Mouse (Mus musculus) forebrain, embryonic 10.5 days (tissue): ENCODE measurements around the gene Amhr2. TPM values are rescaled to one million over a fixed set of nuclear protein-coding genes. Genes with fewer than 3 reads are reported as not detected.

Experiments
- DNase-seq: peaks from one replicate; pipeline ENCODE4 v3.0.0-alpha.2; 2017; ENCODE audit warnings: low spot score; ENCODE audit errors: extremely low spot score
- H3K27ac ChIP-seq: fragments of 300-500 bp; sonication (generic); 2 replicates; pipeline ENCODE4 v1.5.1; 2016; ENCODE audit warnings: mild to moderate bottlenecking
- H3K27me3 ChIP-seq: fragments of 300-500 bp; sonication (generic); 2 replicates; pipeline ENCODE4 v1.6.1; 2016; ENCODE audit warnings: mild to moderate bottlenecking; ENCODE audit not compliant: poor library complexity, severe bottlenecking
- H3K36me3 ChIP-seq: fragments of 300-500 bp; sonication (generic); replicated peaks from 2 replicates; pipeline ENCODE4 v1.6.1; 2016; ENCODE audit warnings: mild to moderate bottlenecking, moderate library complexity
- H3K4me1 ChIP-seq: fragments of 300-500 bp; sonication (generic); 2 replicates; pipeline ENCODE4 v1.6.1; 2016
- H3K4me3 ChIP-seq: fragments of 300-500 bp; sonication (generic); 2 replicates; pipeline ENCODE4 v1.5.1; 2016; ENCODE audit warnings: mild to moderate bottlenecking, moderate library complexity
- H3K9me3 ChIP-seq: fragments of 300-500 bp; sonication (generic); 2 replicates; pipeline ENCODE4 v1.6.1; 2016; ENCODE audit warnings: mild to moderate bottlenecking, moderate library complexity
- WGBS: fragments of 180-500 bp; shearing (Covaris S2); methylation state at CpG from one replicate; pipeline ENCODE4 v1.1.7; 2016; 5-methylcytosine and 5-hydroxymethylcytosine counted together
- polyA plus RNA-seq: library from polyadenylated mRNA; unstranded; fragments of >200 nt; fragmentation: Nextera tagmentation; extraction: Ambion mirVana; gene quantifications from 2 replicates; pipeline ENCODE4 v1.2.1, GENCODE M21; 2016

Amhr2 gene
- polyA plus RNA-seq, 1 experiment from 2014 or later: 0.33 TPM

DNA sequence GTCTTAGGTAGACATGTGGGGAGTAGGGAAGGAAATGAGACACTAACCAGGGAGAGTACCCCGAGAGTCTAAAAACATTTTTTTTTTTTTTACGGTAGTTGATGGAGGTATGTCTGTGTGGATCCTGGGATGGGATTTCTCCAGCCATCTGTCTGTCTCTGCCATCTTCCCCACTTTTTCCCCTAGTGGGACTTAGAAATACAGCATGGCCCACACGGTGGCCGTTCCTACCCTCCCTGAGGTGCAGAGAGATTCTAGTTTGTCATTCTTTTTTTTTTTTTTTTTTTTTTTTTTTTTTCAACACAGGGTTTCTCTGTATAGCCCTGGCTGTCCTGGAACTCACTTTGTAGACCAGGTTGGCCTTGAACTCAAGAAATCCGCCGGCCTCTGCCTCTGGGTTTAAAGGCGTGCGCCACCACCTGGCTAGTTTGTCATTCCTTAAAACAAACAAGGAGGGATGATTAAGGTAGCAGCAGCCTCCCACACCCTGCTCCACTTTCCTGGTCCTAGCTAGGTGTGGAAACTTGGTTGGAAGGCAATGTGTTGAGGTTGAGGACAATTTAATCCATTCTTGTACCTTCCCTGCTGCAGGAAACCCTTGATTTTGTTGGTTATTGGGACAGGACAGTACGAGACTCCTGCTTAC, 16.4 kb downstream of the Amhr2 start:
- WGBS: 83% methylated on average over 9 of the region's 9 CpGs
- H3K36me3 ChIP-seq: peaks cover 14% of the 10 kb centered on the region
- H3K4me3 ChIP-seq: no peak overlapping the region

DNA sequence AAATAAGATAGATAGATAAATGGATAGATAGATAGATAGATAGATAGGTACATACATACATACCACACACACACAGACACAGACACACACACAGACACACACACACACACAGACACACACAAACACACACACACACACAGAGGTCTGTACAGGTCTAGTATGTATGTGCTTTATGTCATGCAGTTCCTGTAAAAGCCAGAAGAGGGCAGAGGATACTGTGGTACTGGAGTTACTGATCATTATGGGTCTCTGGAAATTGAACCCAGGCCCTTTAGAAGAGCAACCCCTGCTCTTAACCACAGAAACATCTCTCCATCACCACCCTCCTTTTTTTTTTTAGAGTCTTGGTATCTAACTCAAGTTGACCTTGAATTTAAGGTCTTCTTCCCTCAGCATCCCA, 18.5 kb downstream of the Amhr2 start:
- Histone ChIP-seq H3K4me1 (peaks cover 24% of the 10 kb centered on the region), H3K36me3 (peaks cover 19% of the 10 kb centered on the region), H3K9me3 (peaks cover 3% of the 10 kb centered on the region), H3K4me3 (no peak overlapping the region), H3K27me3 (no peaks in the 10 kb centered on the region), H3K27ac (no peak overlapping the region)
- DNase-seq: no peak

More for the DNA sequence above, 16.4 kb downstream of the Amhr2 start:
- Histone ChIP-seq H3K27ac (no peak overlapping the region), H3K9me3 (no peaks in the 10 kb centered on the region), H3K4me1 (peaks cover 29% of the 10 kb centered on the region), H3K27me3 (no peaks in the 10 kb centered on the region)
- DNase-seq: no peak

DNA sequence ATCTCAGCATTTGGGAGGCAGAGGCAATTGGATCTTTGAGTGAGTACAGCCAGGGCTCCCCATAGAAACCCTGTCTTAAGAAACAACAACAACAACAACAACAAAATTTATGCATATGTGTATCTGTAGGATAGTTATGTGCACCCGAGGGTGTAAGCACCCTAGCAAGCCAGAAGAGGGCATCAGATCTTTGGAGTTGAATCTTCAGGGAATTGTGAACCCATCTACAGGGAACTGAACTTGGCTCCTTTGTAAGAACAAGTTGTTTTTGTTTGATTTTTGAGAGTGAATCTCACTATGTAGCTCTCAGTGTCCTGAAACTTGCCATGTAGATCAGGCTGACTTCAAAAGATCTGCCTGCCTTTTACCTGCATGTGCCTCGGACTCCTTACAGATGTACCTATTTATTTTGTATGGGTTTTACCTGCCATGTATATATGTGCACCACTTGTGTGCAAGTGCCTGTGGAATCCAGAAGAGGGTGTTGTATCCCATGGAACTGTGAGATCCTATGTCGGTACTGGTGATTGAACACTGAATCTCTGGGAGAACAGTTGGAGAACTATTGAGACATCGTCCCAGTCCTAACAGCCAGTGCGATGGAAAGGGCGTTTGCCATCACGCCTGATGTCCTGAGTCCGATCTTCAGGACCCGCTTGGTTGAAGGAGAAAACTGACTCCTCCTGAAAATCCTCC, 23.7 kb downstream of the Amhr2 start:
- Histone ChIP-seq H3K36me3 (peaks cover 20% of the 10 kb centered on the region), H3K4me3 (no peak overlapping the region), H3K27ac (no peak overlapping the region), H3K9me3 (peaks cover 5% of the 10 kb centered on the region), H3K4me1 (peaks cover 25% of the 10 kb centered on the region), H3K27me3 (no peaks in the 10 kb centered on the region)
- DNase-seq: no peak
- WGBS: 96% methylated on average over 9 of the region's 9 CpGs

DNA sequence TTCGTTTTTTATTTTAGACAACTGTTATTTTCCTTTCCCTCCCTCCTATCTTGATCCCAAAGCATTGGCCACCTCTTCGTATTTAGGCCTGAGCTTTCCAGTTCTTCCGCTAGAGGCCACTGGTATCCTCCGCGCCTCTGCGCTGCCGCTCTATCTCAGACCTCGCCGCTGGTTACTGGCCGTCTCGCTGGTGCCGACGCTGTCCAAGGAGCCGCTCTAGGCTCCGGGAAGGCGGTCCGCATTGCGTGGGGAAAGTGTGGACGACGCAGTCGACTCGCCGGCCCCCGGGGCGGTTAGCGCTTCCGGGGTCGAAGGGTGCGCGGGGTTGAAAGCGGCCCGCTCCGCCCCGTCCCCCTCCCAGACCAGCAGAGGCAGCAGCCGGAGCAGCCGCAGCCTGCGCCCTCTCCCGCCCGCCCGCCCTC, 25.0 kb downstream of the Amhr2 start, which contains the start of gene Pcbp2:
Gene Pcbp2, plus strand, starts transcription at position 357 of the 422 bp plus-strand sequence.
- under 1% methylated on average over 34 of the region's 40 CpGs for WGBS
- Histone ChIP-seq H3K27ac (peak within 1 kb of the TSS; percentile 99), H3K36me3 (peaks cover 34% of the 10 kb centered on the region), H3K4me1 (peaks cover 25% of the 10 kb centered on the region), H3K4me3 (peak within 1 kb of the TSS; percentile 96), H3K9me3 (peaks cover 5% of the 10 kb centered on the region), H3K27me3 (no peaks in the 10 kb centered on the region)
- DNase-seq: peak; percentile 96

DNA sequence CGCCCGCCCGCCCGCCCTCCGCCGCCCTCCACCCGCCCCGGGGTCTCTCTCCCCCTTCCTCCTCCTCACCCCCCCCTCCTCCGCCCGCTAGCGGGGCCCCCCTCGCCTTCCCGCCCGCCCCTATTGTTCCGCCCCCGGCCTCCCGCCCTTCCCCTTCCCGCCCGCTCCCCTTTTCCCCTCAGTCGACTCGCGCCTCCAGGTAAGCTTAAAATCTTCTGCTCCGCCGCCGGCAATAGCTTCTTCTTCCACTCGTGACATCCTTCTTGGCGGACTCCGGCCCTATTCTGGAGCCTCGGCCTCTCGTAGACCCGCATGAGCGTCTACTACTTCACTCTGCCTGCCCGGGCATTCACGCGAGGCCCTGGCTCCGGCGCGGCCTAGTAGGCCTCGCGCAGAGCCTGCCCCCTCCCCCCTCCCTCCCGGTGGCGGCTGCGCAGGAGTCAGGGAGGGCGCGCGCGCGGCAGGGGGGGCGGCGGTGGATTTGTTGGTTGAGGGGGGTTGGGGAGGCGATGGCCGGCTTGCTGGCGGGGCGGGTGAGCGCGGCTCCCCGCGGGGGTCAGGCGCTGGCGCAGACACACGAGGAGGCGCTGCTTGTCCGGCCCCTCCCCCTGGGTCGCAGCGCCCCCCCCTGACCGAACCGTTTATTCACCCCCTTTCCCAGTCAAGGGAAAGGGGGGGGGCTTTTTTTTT, 25.6 kb downstream of the Amhr2 start:
- peaks cover 5% of the 10 kb centered on the region for H3K9me3 ChIP-seq
- peak overlapping the region; percentile 96 for H3K4me3 ChIP-seq
- no peaks in the 10 kb centered on the region for H3K27me3 ChIP-seq
- peak; percentile 83 for DNase-seq
- peaks cover 39% of the 10 kb centered on the region for H3K36me3 ChIP-seq
- peak overlapping the region; percentile 99 for H3K27ac ChIP-seq
- 1% methylated on average over 47 of the region's 67 CpGs for WGBS
- H3K4me1 ChIP-seq: peaks cover 25% of the 10 kb centered on the region

DNA sequence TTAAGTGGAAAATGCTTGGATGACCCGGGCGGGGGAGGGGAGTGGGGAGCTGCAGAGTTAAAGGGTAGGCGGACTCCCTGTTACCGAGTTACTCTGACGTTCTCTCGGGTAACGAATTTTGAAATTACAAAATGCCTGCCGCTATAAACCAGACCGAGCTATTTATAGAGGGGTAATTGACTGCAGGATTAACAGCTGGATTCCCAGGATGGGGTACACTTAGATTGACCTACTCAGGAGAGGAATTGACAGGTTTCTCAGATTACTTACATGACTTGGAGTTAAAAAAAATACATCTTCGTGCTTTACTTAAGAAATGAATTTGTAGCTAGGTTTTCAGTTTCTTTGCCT, 26.1 kb downstream of the Amhr2 start:
- Histone ChIP-seq H3K36me3 (peaks cover 45% of the 10 kb centered on the region), H3K4me1 (peaks cover 25% of the 10 kb centered on the region), H3K27me3 (no peaks in the 10 kb centered on the region), H3K9me3 (peaks cover 5% of the 10 kb centered on the region), H3K27ac (peak overlapping the region; percentile 99), H3K4me3 (peak overlapping the region; percentile 96)
- WGBS: under 1% methylated on average over 10 of the region's 10 CpGs
- DNase-seq: no peak

DNA sequence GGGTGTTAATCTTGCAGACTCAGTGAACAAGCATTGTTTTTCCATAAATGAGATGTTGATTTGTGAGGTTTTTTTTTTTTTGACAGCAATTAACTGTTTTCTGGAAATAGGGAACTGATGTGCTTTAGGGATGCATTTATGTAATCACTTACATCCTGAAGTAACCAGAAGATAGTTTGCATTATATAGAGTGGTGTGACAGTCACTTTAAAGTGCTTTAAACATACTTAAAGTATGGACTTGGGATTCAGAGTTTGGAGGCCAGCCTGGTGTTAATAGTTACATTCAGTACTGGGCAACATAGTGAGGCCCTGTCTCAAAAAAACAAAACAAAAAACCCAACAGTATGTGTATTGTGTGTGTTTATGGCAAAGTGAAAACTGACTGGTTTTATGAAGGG, 26.6 kb downstream of the Amhr2 start:
- peak overlapping the region; percentile 96 for H3K4me3 ChIP-seq
- no peak overlapping the region for H3K27ac ChIP-seq
- DNase-seq: no peak
- peaks cover 25% of the 10 kb centered on the region for H3K4me1 ChIP-seq
- peaks cover 5% of the 10 kb centered on the region for H3K9me3 ChIP-seq
- no peaks in the 10 kb centered on the region for H3K27me3 ChIP-seq
- H3K36me3 ChIP-seq: peaks cover 49% of the 10 kb centered on the region

DNA sequence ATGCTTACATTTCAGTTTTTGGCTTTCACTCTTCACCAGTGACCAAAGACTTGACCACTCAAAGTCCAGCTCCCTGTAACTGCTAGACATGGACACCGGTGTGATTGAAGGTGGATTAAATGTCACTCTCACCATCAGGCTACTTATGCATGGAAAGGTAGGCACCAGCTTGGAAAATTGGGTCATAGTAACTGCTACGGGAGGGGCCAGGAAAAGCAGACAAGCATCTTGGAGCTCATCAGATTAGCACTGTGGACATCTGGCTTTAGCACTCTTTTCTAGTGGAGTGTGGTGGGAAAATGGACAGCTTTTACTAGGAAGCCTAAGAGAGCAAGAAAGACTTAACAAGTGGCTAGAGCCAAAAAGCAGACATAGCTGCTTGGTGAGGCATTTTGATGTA, 28.1 kb downstream of the Amhr2 start:
- Histone ChIP-seq H3K36me3 (peaks cover 64% of the 10 kb centered on the region), H3K4me3 (peak overlapping the region; percentile 15; the same call in 1 of the 2 replicates), H3K4me1 (peaks cover 25% of the 10 kb centered on the region), H3K27me3 (no peaks in the 10 kb centered on the region), H3K27ac (no peak overlapping the region), H3K9me3 (peaks cover 5% of the 10 kb centered on the region)
- no peak for DNase-seq
- 82% methylated on average over 2 of the region's 2 CpGs for WGBS

DNA sequence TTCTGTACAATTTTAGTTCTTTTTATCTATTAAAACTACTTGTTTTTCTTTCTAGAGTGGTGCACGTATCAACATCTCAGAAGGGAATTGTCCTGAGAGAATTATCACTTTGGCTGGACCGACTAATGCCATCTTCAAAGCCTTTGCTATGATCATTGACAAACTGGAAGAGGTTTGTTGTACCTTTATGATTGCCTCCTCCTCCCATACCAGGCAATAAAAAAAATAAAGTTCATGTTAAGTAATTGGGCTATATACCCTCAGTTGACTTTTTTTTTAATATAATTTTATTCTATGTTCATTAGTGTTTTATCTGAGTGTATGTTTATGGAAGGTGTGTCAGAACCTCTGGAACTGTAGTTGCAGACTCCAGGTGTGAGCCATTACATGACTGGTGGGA, 29.4 kb downstream of the Amhr2 start:
- Histone ChIP-seq H3K27me3 (no peaks in the 10 kb centered on the region), H3K27ac (no peak overlapping the region), H3K4me1 (peaks cover 25% of the 10 kb centered on the region), H3K4me3 (no peak overlapping the region), H3K36me3 (peaks cover 69% of the 10 kb centered on the region), H3K9me3 (no peaks in the 10 kb centered on the region)
- DNase-seq: no peak
- WGBS: 93% methylated on average over 2 of the region's 2 CpGs

DNA sequence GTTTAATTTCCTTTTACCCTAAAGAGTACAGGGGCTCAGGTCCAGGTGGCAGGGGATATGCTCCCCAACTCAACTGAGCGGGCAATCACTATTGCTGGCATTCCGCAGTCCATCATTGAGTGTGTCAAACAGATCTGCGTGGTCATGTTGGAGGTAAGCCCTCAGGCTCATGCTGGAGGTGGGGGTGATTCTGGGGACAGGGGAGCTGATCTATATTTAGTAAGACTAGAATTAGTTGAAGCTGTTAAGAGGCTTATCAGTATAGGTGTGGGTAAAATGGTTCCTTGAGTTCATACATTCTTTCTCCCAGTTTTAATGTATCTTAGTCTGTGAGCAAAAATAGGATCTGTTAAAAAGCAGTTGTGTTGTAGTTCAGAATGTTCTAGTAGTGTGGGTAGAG, 38.0 kb downstream of the Amhr2 start:
- WGBS: 96% methylated on average over 3 of the region's 3 CpGs
- peaks cover 98% of the 10 kb centered on the region for H3K36me3 ChIP-seq

DNA sequence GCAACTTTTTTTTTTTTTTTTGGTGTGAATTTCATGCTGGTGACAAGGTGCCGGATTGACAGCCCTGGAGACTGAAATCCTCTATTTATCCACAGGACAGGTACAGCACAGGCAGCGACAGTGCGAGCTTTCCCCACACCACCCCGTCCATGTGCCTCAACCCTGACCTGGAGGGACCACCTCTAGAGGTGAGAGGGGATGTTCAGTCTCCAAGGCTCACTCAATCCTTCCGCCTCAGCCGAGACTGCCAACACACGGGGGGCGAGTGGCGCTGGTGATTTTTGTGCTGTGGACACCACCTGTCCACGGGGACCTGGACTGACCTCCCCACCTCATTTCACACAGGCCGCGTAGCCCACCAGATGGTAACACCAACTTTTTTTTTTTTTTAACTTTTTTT, 40.7 kb downstream of the Amhr2 start:
- WGBS: 92% methylated on average over 12 of the region's 12 CpGs
- no peaks in the 10 kb centered on the region for H3K9me3 ChIP-seq
- H3K36me3 ChIP-seq: peaks cover 99% of the 10 kb centered on the region
- no peaks in the 10 kb centered on the region for H3K27me3 ChIP-seq
- DNase-seq: no peak
- no peak overlapping the region for H3K27ac ChIP-seq
- no peak overlapping the region for H3K4me3 ChIP-seq
- H3K4me1 ChIP-seq: no peaks in the 10 kb centered on the region

More for the DNA sequence above, 38.0 kb downstream of the Amhr2 start:
- Histone ChIP-seq H3K4me3 (no peak overlapping the region), H3K27ac (no peak overlapping the region), H3K9me3 (no peaks in the 10 kb centered on the region), H3K27me3 (no peaks in the 10 kb centered on the region), H3K4me1 (no peaks in the 10 kb centered on the region)
- DNase-seq: no peak

DNA sequence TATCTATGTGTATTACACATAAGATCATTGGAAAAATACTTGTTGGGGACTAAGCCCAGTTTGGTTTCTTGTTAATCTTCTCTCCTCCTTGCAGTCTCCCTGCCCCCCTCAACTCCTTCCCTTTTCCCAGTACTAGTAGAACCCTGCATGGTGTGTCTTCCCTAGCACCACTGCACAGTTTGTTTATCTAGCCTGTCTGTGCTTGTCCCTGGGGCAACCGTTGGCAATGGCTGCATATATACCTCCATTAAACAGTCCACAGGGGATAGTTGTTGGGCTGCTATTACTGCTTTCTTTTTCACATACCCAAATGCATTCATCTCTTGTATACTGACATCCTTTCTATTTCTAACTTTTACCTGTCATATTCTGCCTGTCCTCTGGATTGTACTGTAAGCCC, 42.5 kb downstream of the Amhr2 start:
- H3K4me1 ChIP-seq: no peaks in the 10 kb centered on the region
- H3K9me3 ChIP-seq: no peaks in the 10 kb centered on the region
- peaks cover 100% of the 10 kb centered on the region for H3K36me3 ChIP-seq
- no peak overlapping the region for H3K27ac ChIP-seq
- H3K4me3 ChIP-seq: no peak overlapping the region
- DNase-seq: no peak
- no peaks in the 10 kb centered on the region for H3K27me3 ChIP-seq
- WGBS: 79% methylated on average over 1 of the region's 1 CpGs

DNA sequence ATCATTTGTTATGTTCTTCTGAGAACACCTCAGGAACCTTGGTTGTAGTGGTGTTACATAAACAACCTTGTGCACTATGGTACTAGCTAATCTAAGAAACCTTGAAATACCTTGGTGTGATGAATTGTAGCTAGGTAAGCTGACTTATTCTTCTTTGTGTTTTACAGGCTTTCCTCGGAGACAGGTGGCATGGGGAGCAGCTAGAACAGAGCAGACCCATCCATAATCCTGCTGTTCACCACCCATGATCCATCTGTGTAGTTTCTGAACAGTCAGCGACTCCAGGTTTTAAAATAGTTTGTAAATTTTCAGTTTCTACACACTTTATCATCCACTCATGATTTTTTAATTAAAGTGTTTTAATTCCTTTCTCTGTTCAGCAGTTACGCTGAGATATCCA, 53.2 kb downstream of the Amhr2 start:
- DNase-seq: no peak
- no peaks in the 10 kb centered on the region for H3K4me1 ChIP-seq

More for the DNA sequence above, 53.2 kb downstream of the Amhr2 start:
- no peaks in the 10 kb centered on the region for H3K9me3 ChIP-seq
- no peak overlapping the region for H3K27ac ChIP-seq
- WGBS: 86% methylated on average over 3 of the region's 3 CpGs
- no peak overlapping the region for H3K4me3 ChIP-seq
- H3K36me3 ChIP-seq: peaks cover 99% of the 10 kb centered on the region
- H3K27me3 ChIP-seq: no peaks in the 10 kb centered on the region
